Mouse (Mus musculus): Measurements from ENCODE around the gene Akr1b3. TPM values are rescaled to one million over a fixed set of nuclear protein-coding genes. Genes with fewer than 3 reads are reported as not detected.

Gene Akr1b3
- polyA plus RNA-seq, 1 experiment, result not detected

GRCm38 (mm10) chr6:34278385-34278784 is 38.9 kb downstream of the Akr1b3 start:
- H3K27ac ChIP-seq (ENCODE audit: insufficient read depth, low read depth, low read length), result no peak overlapping the region
- TF ChIP-seq CTCF (IDR thresholded peaks at IDR 0.05; ENCODE audit: insufficient read depth, low read depth, low read length) (no peak), POLR2A (IDR thresholded peaks at IDR 0.05; ENCODE audit: insufficient read depth, low read depth, low read length) (no peak)
- 91% methylated on average over 5 of the region's 5 CpGs for WGBS
- H3K4me1 ChIP-seq (ENCODE audit: control insufficient read depth, insufficient read depth, low read length), result no peaks in the 10 kb centered on the region; the same call in 1 of the 2 replicates
- H3K4me3 ChIP-seq (ENCODE audit: insufficient read depth, low read depth, low read length), result no peak overlapping the region

GRCm38 (mm10) chr6:34277665-34278064 is 39.6 kb downstream of the Akr1b3 start:
- TF ChIP-seq POLR2A (IDR thresholded peaks at IDR 0.05; ENCODE audit: insufficient read depth, low read depth, low read length) (no peak), CTCF (IDR thresholded peaks at IDR 0.05; ENCODE audit: insufficient read depth, low read depth, low read length) (no peak)
- WGBS, result 27% methylated on average over 9 of the region's 9 CpGs
- no peaks in the 10 kb centered on the region; the same call in 1 of the 2 replicates for H3K4me1 ChIP-seq (ENCODE audit: control insufficient read depth, insufficient read depth, low read length)
- H3K4me3 ChIP-seq (ENCODE audit: insufficient read depth, low read depth, low read length), result no peak overlapping the region
- no peak overlapping the region for H3K27ac ChIP-seq (ENCODE audit: insufficient read depth, low read depth, low read length)

GRCm38 (mm10) chr6:34274346-34274745 is 42.9 kb downstream of the Akr1b3 start:
- TF ChIP-seq CTCF (IDR thresholded peaks at IDR 0.05; ENCODE audit: insufficient read depth, low read depth, low read length) (no peak), POLR2A (IDR thresholded peaks at IDR 0.05; ENCODE audit: insufficient read depth, low read depth, low read length) (no peak)
- no peak overlapping the region for H3K27ac ChIP-seq (ENCODE audit: insufficient read depth, low read depth, low read length)
- 62% methylated on average over 2 of the region's 2 CpGs for WGBS
- H3K4me3 ChIP-seq (ENCODE audit: insufficient read depth, low read depth, low read length), result no peak overlapping the region
- H3K4me1 ChIP-seq (ENCODE audit: control insufficient read depth, insufficient read depth, low read length), result no peaks in the 10 kb centered on the region; the same call in 1 of the 2 replicates

- 91% methylated on average over 2 of the region's 2 CpGs for WGBS
- Histone ChIP-seq H3K4me3 (ENCODE audit: insufficient read depth, low read depth, low read length) (no peak overlapping the region), H3K4me1 (ENCODE audit: control insufficient read depth, insufficient read depth, low read length) (no peaks in the 10 kb centered on the region; the same call in 1 of the 2 replicates), H3K27ac (ENCODE audit: insufficient read depth, low read depth, low read length) (no peak overlapping the region)
- TF ChIP-seq POLR2A (IDR thresholded peaks at IDR 0.05; ENCODE audit: insufficient read depth, low read depth, low read length) (no peak), CTCF (IDR thresholded peaks at IDR 0.05; ENCODE audit: insufficient read depth, low read depth, low read length) (no peak)
These were observed 44.2 kb downstream of the Akr1b3 start for GRCm38 (mm10) chr6:34273073-34273472.

- Histone ChIP-seq H3K27ac (ENCODE audit: insufficient read depth, low read depth, low read length) (no peak overlapping the region), H3K4me1 (ENCODE audit: control insufficient read depth, insufficient read depth, low read length) (no peaks in the 10 kb centered on the region; the same call in 1 of the 2 replicates), H3K4me3 (ENCODE audit: insufficient read depth, low read depth, low read length) (no peak overlapping the region)
- TF ChIP-seq CTCF (IDR thresholded peaks at IDR 0.05; ENCODE audit: insufficient read depth, low read depth, low read length) (no peak), POLR2A (IDR thresholded peaks at IDR 0.05; ENCODE audit: insufficient read depth, low read depth, low read length) (no peak)
- WGBS, result 98% methylated on average over 5 of the region's 5 CpGs
These were observed 44.8 kb downstream of the Akr1b3 start for GRCm38 (mm10) chr6:34272462-34272861.

- no peak overlapping the region for H3K4me3 ChIP-seq (ENCODE audit: insufficient read depth, low read depth, low read length)
- TF ChIP-seq CTCF (IDR thresholded peaks at IDR 0.05; ENCODE audit: insufficient read depth, low read depth, low read length), result no peak
- TF ChIP-seq POLR2A (IDR thresholded peaks at IDR 0.05; ENCODE audit: insufficient read depth, low read depth, low read length), result no peak
- no peaks in the 10 kb centered on the region; the same call in 1 of the 2 replicates for H3K4me1 ChIP-seq (ENCODE audit: control insufficient read depth, insufficient read depth, low read length)
- 43% methylated on average over 6 of the region's 6 CpGs for WGBS
- H3K27ac ChIP-seq (ENCODE audit: insufficient read depth, low read depth, low read length), result no peak overlapping the region
These were observed 46.6 kb downstream of the Akr1b3 start for GRCm38 (mm10) chr6:34270717-34271116.

- Histone ChIP-seq H3K4me1 (ENCODE audit: control insufficient read depth, insufficient read depth, low read length) (no peaks in the 10 kb centered on the region), H3K4me3 (ENCODE audit: insufficient read depth, low read depth, low read length) (no peak overlapping the region), H3K27ac (ENCODE audit: insufficient read depth, low read depth, low read length) (no peak overlapping the region)
- WGBS, result 55% methylated on average over 5 of the region's 5 CpGs
- TF ChIP-seq POLR2A (IDR thresholded peaks at IDR 0.05; ENCODE audit: insufficient read depth, low read depth, low read length) (no peak), CTCF (IDR thresholded peaks at IDR 0.05; ENCODE audit: insufficient read depth, low read depth, low read length) (no peak)
These were observed 58.7 kb downstream of the Akr1b3 start for GRCm38 (mm10) chr6:34258546-34258945.

Other genes with a start within 250 kb of the Akr1b3 start
- gene Slc35b4, start 140.4 kb downstream of the Akr1b3 start, polyA plus RNA-seq (2012; ENCODE audit: insufficient read depth, insufficient read length, low replicate concordance, missing spikeins), result not detected in 2 replicates
- not detected in 2 replicates for gene Akr1b8, start 36.6 kb upstream of the Akr1b3 start, polyA plus RNA-seq (2012; ENCODE audit: insufficient read depth, insufficient read length, low replicate concordance, missing spikeins)
- gene Akr1b10, start 66.7 kb upstream of the Akr1b3 start, polyA plus RNA-seq (2012; ENCODE audit: insufficient read depth, insufficient read length, low replicate concordance, missing spikeins), result not detected in 2 replicates
- not detected in 2 replicates for gene Akr1b7, start 94.9 kb upstream of the Akr1b3 start, polyA plus RNA-seq (2012; ENCODE audit: insufficient read depth, insufficient read length, low replicate concordance, missing spikeins)
- gene Bpgm, start 158.7 kb upstream of the Akr1b3 start, polyA plus RNA-seq (2012; ENCODE audit: insufficient read depth, insufficient read length, low replicate concordance, missing spikeins), result not detected in 2 replicates

All from olfactory bulb, adult 2 months (tissue).